Mouse (Mus musculus): Measurements from ENCODE around the gene Vmn1r62. TPM values are rescaled to one million over a fixed set of nuclear protein-coding genes. Genes with fewer than 3 reads are reported as not detected.

Vmn1r62 gene
- polyA plus RNA-seq (2012; rRNA removed): not detected in 2 replicates

DNA sequence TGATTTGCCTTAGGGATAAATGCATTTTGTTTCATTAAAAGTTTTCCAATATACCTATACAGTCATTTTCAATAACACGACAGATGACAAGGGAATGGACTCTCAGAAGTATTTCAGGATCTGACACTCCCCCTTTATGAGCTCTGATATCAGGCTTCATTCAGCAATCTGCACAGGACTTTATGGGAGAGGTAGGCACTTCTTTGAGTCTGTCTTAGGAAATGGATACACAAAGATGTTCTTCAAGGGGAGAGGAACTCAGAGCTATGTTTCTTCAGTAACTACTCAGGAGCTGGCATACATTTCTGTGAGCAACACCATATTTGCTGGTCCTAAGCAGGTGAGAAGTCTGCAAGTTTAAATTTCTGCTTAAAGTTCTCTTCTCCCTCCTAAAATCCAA lies at the start of gene Vmn1r62:
Gene Vmn1r62 (plus strand): TSS at position 301 of the 400 bp plus-strand sequence.

Other genes starting within 250 kb of the Vmn1r62 start
- not detected in 2 replicates for gene Vmn1r59, start 216.9 kb upstream of the Vmn1r62 start, polyA plus RNA-seq (2012; rRNA removed)
- gene Vmn2r28, start 179.7 kb upstream of the Vmn1r62 start, polyA plus RNA-seq (2012; rRNA removed): not detected in 2 replicates
- not detected in 2 replicates for gene Vmn1r60, start 126.3 kb upstream of the Vmn1r62 start, polyA plus RNA-seq (2012; rRNA removed)
- not detected in 2 replicates for gene Vmn1r61, start 60.3 kb upstream of the Vmn1r62 start, polyA plus RNA-seq (2012; rRNA removed)
- not detected in 2 replicates for gene Vmn1r63, start 131.8 kb downstream of the Vmn1r62 start, polyA plus RNA-seq (2012; rRNA removed)
- not detected in 2 replicates for gene Vmn1r64, start 210.9 kb downstream of the Vmn1r62 start, polyA plus RNA-seq (2012; rRNA removed)